Mouse (Mus musculus) E14TG2a.4 (cell line): ENCODE measurements around the gene Vdac1.
"Not testable (repeated sequence)": the region's sequence is repeated elsewhere in the genome, so short reads cannot be mapped to it uniquely, and the experiment has no call there.

ENCODE experiments used
- H3K27me3 ChIP-seq: 2 replicates; pipeline ENCODE4 v1.6.1; 2014; ENCODE audit warnings: low read length, control low read depth; ENCODE audit not compliant: insufficient read depth
- H3K36me3 ChIP-seq: 2 replicates; pipeline ENCODE4 v1.6.1; 2014; ENCODE audit warnings: low read length, control low read depth; ENCODE audit not compliant: insufficient read depth
- H3K4me1 ChIP-seq: replicated peaks from 2 replicates; pipeline ENCODE4 v1.6.1; 2014; ENCODE audit warnings: low read depth, low read length, control low read depth
- H3K4me3 ChIP-seq: replicated peaks from 2 replicates; pipeline ENCODE4 v1.5.1; 2014; ENCODE audit warnings: mild to moderate bottlenecking, low read length
- H3K9me3 ChIP-seq: 2 replicates; pipeline ENCODE4 v1.6.1; 2014; ENCODE audit warnings: low read length, control low read depth
- CTCF ChIP-seq: conservative IDR thresholded peaks from 2 replicates; pipeline ENCODE4 v1.5.1; 2014; ENCODE audit warnings: low read length
- NANOG ChIP-seq: IDR thresholded peaks from 2 replicates; pipeline ENCODE4 v1.6.1; 2014; ENCODE audit warnings: borderline replicate concordance, low read length, mixed read lengths
- POU5F1 ChIP-seq: IDR thresholded peaks from 2 replicates; pipeline ENCODE4 v1.6.1; 2014; ENCODE audit warnings: low read length, borderline replicate concordance

Vdac1 gene

DNA sequence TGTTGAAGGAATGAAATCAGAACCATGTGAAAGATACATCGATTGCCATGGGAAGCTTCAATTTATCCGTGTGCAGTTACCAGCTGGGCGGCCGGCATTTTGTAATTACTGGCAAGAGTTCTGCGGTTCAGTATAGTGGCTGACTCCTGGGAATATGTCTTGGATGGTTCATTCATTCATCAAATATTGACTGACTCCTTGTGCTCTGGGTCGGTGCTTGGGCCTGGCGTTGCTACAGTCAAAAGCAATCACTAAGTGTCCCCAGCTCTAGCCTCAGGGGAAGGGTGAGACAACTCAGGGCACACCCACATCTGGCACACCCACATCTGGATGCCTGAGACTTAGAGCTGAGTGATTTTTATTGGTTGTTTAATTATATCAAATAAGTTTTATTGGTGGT lies 13.2 kb downstream of the Vdac1 start:
- peaks cover 69% of the 10 kb centered on the region for H3K36me3 ChIP-seq
- H3K9me3 ChIP-seq: no peaks in the 10 kb centered on the region
- TF ChIP-seq CTCF (no peak), NANOG (no peak), POU5F1 (no peak)
- 0 out of 2 replicates have a peak overlapping the region, but pooled peaks have one; percentile 13 for H3K4me3 ChIP-seq
- H3K27me3 ChIP-seq: no peaks in the 10 kb centered on the region
- peaks cover 75% of the 10 kb centered on the region for H3K4me1 ChIP-seq

DNA sequence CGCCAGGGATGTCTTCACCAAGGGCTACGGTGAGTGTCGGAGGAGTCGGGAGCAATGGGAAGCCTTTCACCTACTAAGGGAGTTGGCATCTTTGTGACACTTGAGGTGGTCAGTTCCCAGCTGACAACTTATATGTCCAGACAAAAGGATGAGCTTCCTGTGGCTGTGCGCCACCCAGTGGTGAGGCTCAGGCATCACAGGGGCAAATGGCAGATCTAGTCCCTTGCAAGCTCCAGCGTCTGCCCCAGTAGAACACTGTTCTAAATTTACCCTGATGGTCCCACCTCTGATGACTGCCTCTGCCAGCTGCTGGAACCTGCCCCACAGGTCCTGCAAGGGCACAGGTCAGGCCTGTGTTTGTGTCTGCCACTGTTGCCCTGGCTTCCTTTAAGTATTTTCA lies 13.7 kb downstream of the Vdac1 start:
- Histone ChIP-seq H3K4me3 (no peak overlapping the region), H3K9me3 (no peaks in the 10 kb centered on the region), H3K4me1 (peaks cover 74% of the 10 kb centered on the region), H3K27me3 (no peaks in the 10 kb centered on the region), H3K36me3 (peaks cover 71% of the 10 kb centered on the region)
- no peak for TF ChIP-seq POU5F1
- TF ChIP-seq CTCF: peak; percentile 94
- TF ChIP-seq NANOG: no peak

DNA sequence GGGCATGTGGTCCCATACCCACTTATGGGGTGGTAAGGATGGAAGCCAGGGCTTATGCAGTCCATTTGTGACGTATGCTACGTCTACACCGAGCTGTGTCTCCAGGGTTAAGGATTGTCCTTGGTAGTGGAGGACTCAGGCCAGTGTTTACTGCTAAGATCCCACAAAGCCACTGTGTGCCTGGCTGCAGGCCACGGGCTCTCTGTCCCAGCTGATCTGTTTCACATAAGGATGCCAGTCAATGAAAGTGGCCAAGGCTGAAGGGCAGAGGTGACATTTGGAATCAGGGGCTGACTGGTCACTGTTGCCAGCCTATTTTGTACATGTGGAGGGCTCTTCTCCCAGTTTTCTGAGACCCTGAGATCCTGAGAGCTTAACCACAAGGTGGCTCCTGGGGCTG lies 16.9 kb downstream of the Vdac1 start:
- Histone ChIP-seq H3K36me3 (peaks cover 89% of the 10 kb centered on the region), H3K4me3 (no peak overlapping the region), H3K9me3 (no peaks in the 10 kb centered on the region), H3K4me1 (peaks cover 68% of the 10 kb centered on the region), H3K27me3 (no peaks in the 10 kb centered on the region)
- TF ChIP-seq POU5F1: no peak

DNA sequence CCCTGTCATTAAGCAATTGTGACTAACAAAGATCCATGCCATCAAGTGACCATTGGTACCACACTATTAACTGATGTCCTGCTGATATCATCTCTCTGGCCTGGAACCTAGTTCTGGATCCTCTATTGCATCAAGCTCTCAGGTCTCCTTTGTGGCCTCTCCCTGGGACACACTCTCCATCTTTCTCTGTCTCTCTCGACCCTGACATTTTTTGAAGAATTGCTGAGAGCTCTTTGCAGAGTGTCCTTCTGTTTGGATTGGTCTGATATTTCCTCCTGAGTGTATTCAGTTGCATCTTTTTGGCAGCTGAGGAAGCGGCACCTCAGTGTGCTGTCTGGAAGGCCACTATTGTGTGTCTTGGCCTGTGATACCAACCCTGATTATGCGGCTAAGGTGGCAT lies 18.6 kb downstream of the Vdac1 start:
- no peak overlapping the region for H3K4me3 ChIP-seq
- TF ChIP-seq NANOG: no peak
- no peak for TF ChIP-seq POU5F1
- TF ChIP-seq CTCF: no peak
- peaks cover 100% of the 10 kb centered on the region for H3K36me3 ChIP-seq
- no peaks in the 10 kb centered on the region for H3K27me3 ChIP-seq
- H3K9me3 ChIP-seq: no peaks in the 10 kb centered on the region
- peaks cover 60% of the 10 kb centered on the region for H3K4me1 ChIP-seq

DNA sequence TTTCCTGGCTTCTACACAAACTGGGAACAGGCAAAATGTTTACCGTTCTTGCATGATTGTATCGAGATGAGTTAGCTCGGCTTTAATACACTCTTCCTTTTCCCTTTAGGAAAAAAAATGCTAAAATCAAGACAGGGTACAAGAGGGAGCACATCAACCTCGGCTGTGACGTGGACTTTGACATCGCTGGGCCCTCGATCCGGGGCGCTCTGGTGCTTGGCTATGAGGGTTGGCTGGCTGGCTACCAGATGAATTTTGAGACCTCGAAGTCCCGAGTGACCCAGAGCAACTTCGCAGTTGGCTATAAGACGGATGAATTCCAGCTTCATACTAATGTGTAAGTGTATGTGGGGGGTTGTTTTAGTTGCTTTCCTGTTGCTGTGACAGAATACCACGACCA lies 23.1 kb downstream of the Vdac1 start:
- no peaks in the 10 kb centered on the region for H3K27me3 ChIP-seq
- no peak overlapping the region for H3K4me3 ChIP-seq
- no peaks in the 10 kb centered on the region for H3K9me3 ChIP-seq
- peaks cover 80% of the 10 kb centered on the region for H3K4me1 ChIP-seq
- peaks cover 100% of the 10 kb centered on the region for H3K36me3 ChIP-seq
- no peak for TF ChIP-seq NANOG
- TF ChIP-seq CTCF: no peak
- TF ChIP-seq POU5F1: no peak

DNA sequence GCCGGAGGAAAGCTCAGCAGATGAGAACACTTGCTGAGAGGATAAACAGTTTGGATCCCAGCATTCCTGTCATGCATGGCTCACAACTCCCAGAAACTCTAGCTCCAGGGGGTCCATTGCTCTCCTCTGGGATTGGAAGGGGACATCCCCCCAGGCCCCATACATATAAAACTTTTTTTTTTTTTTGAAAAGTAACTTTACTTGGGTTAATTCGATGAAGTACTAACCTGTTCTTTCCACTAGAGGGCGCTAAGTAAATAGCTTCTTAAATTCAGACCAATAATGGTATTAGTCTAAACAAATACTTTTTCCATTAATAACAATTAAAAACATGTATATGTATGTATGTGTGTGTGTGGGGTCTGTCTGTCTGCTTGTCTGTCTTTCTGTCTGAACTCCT lies 24.0 kb downstream of the Vdac1 start:
- Histone ChIP-seq H3K9me3 (no peaks in the 10 kb centered on the region), H3K36me3 (peaks cover 93% of the 10 kb centered on the region), H3K27me3 (no peaks in the 10 kb centered on the region), H3K4me3 (no peak overlapping the region), H3K4me1 (peaks cover 83% of the 10 kb centered on the region)
- TF ChIP-seq NANOG: no peak
- peak; percentile 67 for TF ChIP-seq CTCF
- TF ChIP-seq POU5F1: no peak

DNA sequence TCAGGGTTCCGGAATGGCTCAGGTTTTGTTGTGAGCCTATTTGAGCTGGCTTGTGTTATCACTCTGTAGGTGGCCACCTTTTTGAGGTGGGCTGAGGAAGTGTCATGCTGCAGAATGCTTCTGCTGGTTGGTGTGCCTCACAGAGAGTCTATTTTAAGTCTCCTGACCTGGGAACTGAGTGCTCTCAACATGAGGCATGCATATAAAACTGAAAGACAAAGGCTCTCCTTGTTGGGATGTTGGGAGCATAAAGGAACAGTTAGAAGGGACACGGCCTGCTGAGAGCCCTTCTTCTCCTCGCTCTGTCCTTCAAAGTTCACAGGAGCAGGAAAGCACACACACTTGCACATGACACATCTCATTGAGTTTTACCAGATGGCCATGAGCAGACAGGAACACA lies 26.2 kb downstream of the Vdac1 start:
- no peak for TF ChIP-seq POU5F1
- peak; percentile 84; the same call in 1 of the 2 replicates for TF ChIP-seq NANOG
- no peak for TF ChIP-seq CTCF
- Histone ChIP-seq H3K9me3 (no peaks in the 10 kb centered on the region), H3K36me3 (peaks cover 77% of the 10 kb centered on the region), H3K4me1 (peaks cover 76% of the 10 kb centered on the region), H3K4me3 (no peak overlapping the region), H3K27me3 (no peaks in the 10 kb centered on the region)

DNA sequence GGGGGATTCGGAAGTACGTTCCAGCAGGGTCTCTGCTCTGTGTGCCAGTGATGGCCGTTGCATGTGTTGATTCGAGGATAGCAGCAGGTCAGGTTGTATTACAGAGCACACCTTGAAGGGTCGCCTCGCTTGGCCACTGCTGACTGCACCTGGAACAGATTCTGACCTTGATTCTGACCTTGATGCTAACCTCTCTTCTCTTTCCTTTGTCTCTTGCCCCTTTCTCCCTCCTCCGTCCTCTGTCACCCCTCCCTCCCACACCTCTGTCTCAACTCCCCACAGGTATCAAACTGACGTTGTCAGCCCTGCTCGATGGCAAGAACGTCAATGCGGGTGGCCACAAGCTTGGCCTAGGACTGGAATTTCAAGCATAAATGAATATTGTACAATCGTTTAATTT lies 27.5 kb downstream of the Vdac1 start:
- Histone ChIP-seq H3K36me3 (peaks cover 70% of the 10 kb centered on the region), H3K9me3 (no peaks in the 10 kb centered on the region), H3K27me3 (no peaks in the 10 kb centered on the region), H3K4me3 (peak overlapping the region; percentile 65; the same call in 1 of the 2 replicates), H3K4me1 (peaks cover 73% of the 10 kb centered on the region)
- TF ChIP-seq CTCF (no peak), POU5F1 (no peak), NANOG (no peak)

DNA sequence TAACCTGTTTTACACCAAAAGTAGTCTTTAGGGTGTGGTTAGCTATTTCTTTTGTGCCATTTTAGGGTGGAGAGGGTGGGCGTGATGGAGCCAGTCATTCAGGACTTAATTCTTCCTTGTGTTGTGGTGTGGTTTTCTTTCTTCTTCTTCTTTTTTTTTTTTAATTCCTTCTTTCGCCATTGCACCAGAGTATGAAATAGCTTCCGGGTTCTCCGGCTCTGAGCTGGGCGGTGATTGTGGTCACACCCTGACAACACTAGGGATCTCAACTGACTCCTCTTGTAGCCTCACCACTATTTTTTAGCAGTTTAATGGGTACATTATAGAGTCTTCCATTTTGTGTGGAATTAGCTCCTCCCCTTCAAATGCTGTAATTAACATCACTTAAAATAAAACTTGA lies 28.3 kb downstream of the Vdac1 start:
- H3K9me3 ChIP-seq, H3K27me3 ChIP-seq: not testable (repeated sequence)
- Histone ChIP-seq H3K4me3 (peak overlapping the region; percentile 65), H3K36me3 (peaks cover 61% of the 10 kb centered on the region), H3K4me1 (peaks cover 76% of the 10 kb centered on the region)

DNA sequence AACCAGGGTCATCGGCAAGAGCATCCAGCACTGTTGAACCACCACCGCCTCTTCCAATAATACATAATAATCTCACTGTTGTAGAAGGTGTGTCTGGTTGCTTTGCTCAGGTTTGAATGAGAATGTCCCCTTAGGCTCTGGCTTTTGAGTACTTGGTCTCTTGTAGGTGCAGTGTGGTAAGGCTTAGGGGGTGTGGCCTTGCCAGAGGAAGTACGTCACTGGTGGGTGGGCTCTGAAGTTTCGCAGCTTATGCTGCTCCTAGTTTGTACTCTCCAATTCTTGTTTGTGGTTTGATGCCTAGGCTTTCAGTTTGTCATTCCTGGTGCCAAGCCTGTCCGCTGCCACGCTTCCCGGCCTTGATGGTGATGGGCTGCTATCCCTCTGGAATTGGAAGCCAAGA lies 29.3 kb downstream of the Vdac1 start:
- Histone ChIP-seq H3K36me3 (peaks cover 52% of the 10 kb centered on the region), H3K4me1 (peaks cover 77% of the 10 kb centered on the region), H3K4me3 (peak overlapping the region; percentile 65), H3K27me3 (no peaks in the 10 kb centered on the region), H3K9me3 (no peaks in the 10 kb centered on the region)
- no peak for TF ChIP-seq CTCF
- no peak for TF ChIP-seq POU5F1
- no peak for TF ChIP-seq NANOG
